Comparison of ENCODE assay signal across 9 mouse cellular contexts in the genomic region with DNA sequence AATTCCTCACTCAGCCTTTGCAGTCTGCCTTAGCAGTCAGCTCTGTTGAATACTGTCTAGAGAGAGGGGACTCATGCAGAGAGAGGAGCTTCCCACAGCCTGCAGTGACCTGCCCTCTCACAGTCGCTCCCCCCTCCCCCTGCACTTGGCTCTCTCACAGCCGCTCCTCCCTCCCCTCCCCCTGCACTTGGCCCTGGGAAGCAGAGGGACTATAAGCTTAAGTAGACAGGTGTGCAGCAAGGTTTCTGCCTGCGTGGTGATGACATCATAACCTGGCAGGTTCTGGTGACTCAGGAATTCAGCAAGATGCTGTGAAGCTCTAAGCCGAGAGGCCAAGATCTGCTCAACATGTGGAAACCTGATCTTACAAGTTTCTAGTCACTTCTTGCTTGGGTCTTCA.
A peak's percentile ranks its signal among the peaks of the same experiment; 100 is the strongest.
DNase-seq lines count a peak whose midpoint lies in the region; ATAC-seq and TF ChIP-seq lines count a peak whose summit lies in the region.
"Had no signal": no experiment of that assay in that cellular context is flagged by ENCODE, and none has a peak within 500 bp of the region (broad histone marks: within the 10 kb centered on the region; RNA-seq: fewer than 3 reads in every experiment).

No protein-coding gene starts in this region.

- no peak for TF ChIP-seq CTCF in brain, embryonic 14.5 days (IDR thresholded peaks at IDR 0.05; ENCODE audit: borderline replicate concordance, extremely low read depth, insufficient read depth, insufficient read length)
- TF ChIP-seq CTCF in kidney, adult 2 months (conservative IDR thresholded peaks at IDR 0.05; ENCODE audit: insufficient read depth, insufficient read length, low read depth, low read length): no peak

- no peak for TF ChIP-seq POLR2A in brain, embryonic 14.5 days (IDR thresholded peaks at IDR 0.05; ENCODE audit: borderline replicate concordance, extremely low read depth, insufficient read depth, insufficient read length, poor library complexity, severe bottlenecking)
- TF ChIP-seq POLR2A in kidney, adult 2 months (IDR thresholded peaks at IDR 0.05; ENCODE audit: low read depth, low read length): no peak

- no peaks in the 10 kb centered on the region for H3K36me3 ChIP-seq in kidney, adult 2 months (ENCODE audit: control insufficient read depth, insufficient read depth, low read length)
- H3K36me3 ChIP-seq: heart, embryonic 10.5 days had no signal

- no peak overlapping the region for H3K4me3 ChIP-seq in kidney, adult 2 months (ENCODE audit: insufficient read depth, low read depth, low read length)
- H3K4me3 ChIP-seq: heart, embryonic 10.5 days had no signal

- ATAC-seq in megakaryocyte-erythroid progenitor cell, adult 5-6 weeks (replicated peaks; ENCODE audit: low FRiP score, low TSS enrichment, poor library complexity, severe bottlenecking): no peak

- H3K27me3 ChIP-seq in kidney, adult 2 months (replicated peaks; ENCODE audit: control insufficient read depth, insufficient read depth, low read length): no peaks in the 10 kb centered on the region

- peaks cover 5% of the 10 kb centered on the region; the same call in 1 of the 2 replicates for H3K4me1 ChIP-seq in kidney, adult 2 months (ENCODE audit: control insufficient read depth, insufficient read depth, low read length)

- DNase-seq in gastrocnemius, postnatal 14 days: peak; percentile 20
- no peak for DNase-seq in gastrocnemius, adult 8-10 months (ENCODE audit: low spot score in 2 of 2)
- DNase-seq in brain, embryonic 14.5 days (ENCODE audit: low read depth): peak; percentile 55
- DNase-seq in kidney, adult 2 months: peak; percentile 38
- DNase-seq in lung, postnatal 10 days: peak; percentile 57
- no peak for DNase-seq in spleen, postnatal 36 days (ENCODE audit: low spot score in 2 of 2)
- no peak for DNase-seq in cerebellum, adult 11 months

- WGBS in kidney, adult 2 months: 8% methylated on average over 4 of the region's 4 CpGs

- no peak overlapping the region for H3K27ac ChIP-seq in kidney, adult 2 months (ENCODE audit: insufficient read depth, low read depth, low read length)
- H3K27ac ChIP-seq: heart, embryonic 10.5 days had no signal

- intact Hi-C loops in gastrocnemius, postnatal 14 days (cut with DNase I; ENCODE audit: low total_unique reads): no loop called here

Comparison
In these comparisons a context has a peak if more than half of its experiments do, and no peak if none do; other contexts are left out.
1. DNase-seq: peak in gastrocnemius, postnatal 14 days (single experiment), brain, embryonic 14.5 days (single experiment), kidney, adult 2 months (single experiment) and lung, postnatal 10 days (single experiment); none in gastrocnemius, adult 8-10 months (0 of 2), spleen, postnatal 36 days (0 of 2) and cerebellum, adult 11 months (single experiment).